Mouse (Mus musculus) ES-Bruce4 (cell line): ENCODE data around the gene Zscan5b. TPM values are rescaled to one million over a fixed set of nuclear protein-coding genes. Genes with fewer than 3 reads are reported as not detected.
A peak's percentile ranks its signal among the peaks of the same experiment; 100 is the strongest.

ENCODE experiments used
- H3K27ac ChIP-seq: 2 replicates; pipeline ENCODE4 v1.5.1; 2012; ENCODE audit warnings: low read length, inconsistent platforms; ENCODE audit not compliant: insufficient read depth
- H3K27me3 ChIP-seq: 2 replicates; pipeline ENCODE4 v1.6.1; 2012; ENCODE audit warnings: mild to moderate bottlenecking, low read length, inconsistent platforms; ENCODE audit not compliant: control insufficient read depth, poor library complexity, insufficient read depth, severe bottlenecking
- H3K36me3 ChIP-seq: 2 replicates; pipeline ENCODE4 v1.6.1; 2012; ENCODE audit warnings: inconsistent platforms, mild to moderate bottlenecking, low read length, moderate library complexity; ENCODE audit not compliant: control insufficient read depth, poor library complexity, insufficient read depth, severe bottlenecking
- H3K4me1 ChIP-seq: one replicate; pipeline ENCODE4 v1.8.1; 2011; ENCODE audit warnings: low read length; ENCODE audit not compliant: control insufficient read depth, insufficient read depth
- H3K4me3 ChIP-seq: 2 replicates; pipeline ENCODE4 v1.5.1; 2011; ENCODE audit warnings: low read depth, mild to moderate bottlenecking, low read length
- H3K9ac ChIP-seq: 2 replicates; pipeline ENCODE4 v1.6.1; 2012; ENCODE audit warnings: low read depth, mild to moderate bottlenecking, inconsistent platforms; ENCODE audit not compliant: poor library complexity, severe bottlenecking
- H3K9me3 ChIP-seq: replicated peaks from 2 replicates; pipeline ENCODE4 v1.6.1; 2012; ENCODE audit warnings: mild to moderate bottlenecking, low read length, inconsistent platforms; ENCODE audit not compliant: control insufficient read depth, poor library complexity, insufficient read depth, severe bottlenecking
- CTCF ChIP-seq: IDR thresholded peaks from one replicate; pipeline ENCODE4 v1.8.1; 2011; ENCODE audit warnings: low read depth, low read length
- EP300 ChIP-seq: IDR thresholded peaks from 2 replicates; pipeline ENCODE4 v1.6.1; 2011; ENCODE audit warnings: low read depth, low read length; ENCODE audit not compliant: insufficient read depth
- POLR2A ChIP-seq: IDR thresholded peaks from one replicate; pipeline ENCODE4 v1.8.1; 2011; ENCODE audit warnings: low read length; ENCODE audit not compliant: insufficient read depth
- polyA plus RNA-seq: library from polyadenylated mRNA; stranded (reverse); fragments of >200 nt; gene quantifications from 2 replicates; pipeline ENCODE4 v1.2.4, GENCODE M21; 2011; ENCODE audit warnings: low read depth; ENCODE audit not compliant: missing spikeins, insufficient read depth, insufficient read length

Gene Zscan5b
- polyA plus RNA-seq, 1 experiment, result 0.40 TPM

GRCm38 (mm10) chr7:6262984-6263383, 40.9 kb downstream of the Zscan5b start:
- Histone ChIP-seq H3K4me1 (no peaks in the 10 kb centered on the region), H3K27me3 (no peaks in the 10 kb centered on the region), H3K9ac (no peak overlapping the region), H3K27ac (no peak overlapping the region), H3K36me3 (no peaks in the 10 kb centered on the region; the same call in 1 of the 2 replicates), H3K9me3 (no peaks in the 10 kb centered on the region), H3K4me3 (no peak overlapping the region)
- no peak for TF ChIP-seq EP300
- no peak for TF ChIP-seq POLR2A
- TF ChIP-seq CTCF, result no peak

- no peak for TF ChIP-seq POLR2A
- peak; percentile 68 for TF ChIP-seq CTCF
- no peaks in the 10 kb centered on the region; the same call in 1 of the 2 replicates for H3K36me3 ChIP-seq
- H3K9me3 ChIP-seq, result no peaks in the 10 kb centered on the region
- no peak overlapping the region for H3K27ac ChIP-seq
- H3K4me3 ChIP-seq, result no peak overlapping the region
- no peak overlapping the region for H3K9ac ChIP-seq
- H3K27me3 ChIP-seq, result no peaks in the 10 kb centered on the region
- H3K4me1 ChIP-seq, result no peaks in the 10 kb centered on the region
These were observed 43.6 kb downstream of the Zscan5b start for GRCm38 (mm10) chr7:6265695-6266094.

GRCm38 (mm10) chr7:6277906-6278305, 55.8 kb downstream of the Zscan5b start:
- Histone ChIP-seq H3K4me1 (peaks cover 2% of the 10 kb centered on the region), H3K9ac (no peak overlapping the region), H3K27me3 (no peaks in the 10 kb centered on the region), H3K36me3 (0 out of 2 replicates have a peak, but pooled peaks cover 2% of the 10 kb centered on the region), H3K9me3 (no peaks in the 10 kb centered on the region), H3K4me3 (no peak overlapping the region), H3K27ac (no peak overlapping the region)
- TF ChIP-seq EP300 (no peak), CTCF (no peak), POLR2A (no peak)

GRCm38 (mm10) chr7:6282749-6283148, 60.7 kb downstream of the Zscan5b start:
- Histone ChIP-seq H3K36me3 (no peaks in the 10 kb centered on the region), H3K4me3 (peak overlapping the region; percentile 59), H3K4me1 (no peaks in the 10 kb centered on the region), H3K9ac (peak overlapping the region; percentile 41), H3K9me3 (no peaks in the 10 kb centered on the region), H3K27me3 (no peaks in the 10 kb centered on the region), H3K27ac (no peak overlapping the region)
- TF ChIP-seq POLR2A, result no peak

GRCm38 (mm10) chr7:6283451-6284075, 61.5 kb downstream of the Zscan5b start:
- Histone ChIP-seq H3K9me3 (no peaks in the 10 kb centered on the region), H3K36me3 (no peaks in the 10 kb centered on the region), H3K4me3 (peak overlapping the region; percentile 97), H3K27ac (no peak overlapping the region), H3K4me1 (no peaks in the 10 kb centered on the region), H3K9ac (peak overlapping the region; percentile 41), H3K27me3 (no peaks in the 10 kb centered on the region)
- peak; percentile 70 for TF ChIP-seq CTCF
- TF ChIP-seq EP300, result no peak
- TF ChIP-seq POLR2A, result no peak

- no peak overlapping the region for H3K27ac ChIP-seq
- no peaks in the 10 kb centered on the region for H3K36me3 ChIP-seq
- no peak overlapping the region for H3K4me3 ChIP-seq
- no peaks in the 10 kb centered on the region for H3K4me1 ChIP-seq
- TF ChIP-seq CTCF (no peak), POLR2A (no peak), EP300 (no peak)
- no peak overlapping the region for H3K9ac ChIP-seq
- no peaks in the 10 kb centered on the region for H3K27me3 ChIP-seq
- no peaks in the 10 kb centered on the region for H3K9me3 ChIP-seq
These were observed 62.4 kb downstream of the Zscan5b start for GRCm38 (mm10) chr7:6284442-6285012.
